Mouse (Mus musculus) embryonic fibroblast, embryonic 13.5 days (primary cell): Measurements from ENCODE around the gene Vwa5b2.

Experiments
- CTCF ChIP-seq: IDR thresholded peaks from 2 replicates; pipeline ENCODE4 v1.5.1; 2011; ENCODE audit warnings: mild to moderate bottlenecking, control low read depth, low read length, moderate library complexity, borderline replicate concordance; ENCODE audit not compliant: insufficient read depth
- POLR2A ChIP-seq: IDR thresholded peaks from 2 replicates; pipeline ENCODE4 v1.6.1; 2011; ENCODE audit warnings: low read depth, mild to moderate bottlenecking, control low read depth, low read length, moderate library complexity

GRCm38 (mm10) chr16:20551691-20552090 lies 37.6 kb upstream of the Vwa5b2 start:
- TF ChIP-seq CTCF (no peak), POLR2A (no peak)
